Mouse (Mus musculus) erythroblast, embryonic 14.5 days (primary cell): Measurements from ENCODE around the gene Kif1b. TPM values are rescaled to one million over a fixed set of nuclear protein-coding genes. Genes with fewer than 3 reads are reported as not detected.

Experiments used
- H3K27me3 ChIP-seq: 2 replicates; pipeline ENCODE4 v1.6.1; 2012; ENCODE audit warnings: inconsistent platforms; ENCODE audit not compliant: control insufficient read depth
- H3K36me3 ChIP-seq: 2 replicates; pipeline ENCODE4 v1.6.1; 2012; ENCODE audit warnings: mild to moderate bottlenecking, inconsistent platforms; ENCODE audit not compliant: control insufficient read depth
- H3K4me1 ChIP-seq: 2 replicates; pipeline ENCODE4 v1.6.1; 2012; ENCODE audit warnings: inconsistent platforms; ENCODE audit not compliant: control insufficient read depth
- H3K4me3 ChIP-seq: replicated peaks from 2 replicates; pipeline ENCODE3; 2012; ENCODE audit warnings: moderate library complexity, mild to moderate bottlenecking, inconsistent platforms
- H3K9me3 ChIP-seq: 2 replicates; pipeline ENCODE4 v1.6.1; 2012; ENCODE audit warnings: low read length, inconsistent platforms, mixed read lengths; ENCODE audit not compliant: control insufficient read depth
- GATA1 ChIP-seq: IDR thresholded peaks from 2 replicates; pipeline ENCODE4 v1.6.1; 2012; ENCODE audit warnings: low read length, inconsistent platforms, mixed read lengths
- TAL1 ChIP-seq: IDR thresholded peaks from 3 replicates; pipeline ENCODE4 v1.6.1; 2012; ENCODE audit warnings: low read length, inconsistent platforms, mixed read lengths
- polyA plus RNA-seq: library from polyadenylated mRNA; stranded (reverse); fragments of >175 nt; gene quantifications from 2 replicates; pipeline ENCODE4 v1.2.3, GENCODE M21; 2012

The Kif1b gene
- polyA plus RNA-seq: 0.02 TPM in 1 of 2 replicates, not detected in the other

DNA sequence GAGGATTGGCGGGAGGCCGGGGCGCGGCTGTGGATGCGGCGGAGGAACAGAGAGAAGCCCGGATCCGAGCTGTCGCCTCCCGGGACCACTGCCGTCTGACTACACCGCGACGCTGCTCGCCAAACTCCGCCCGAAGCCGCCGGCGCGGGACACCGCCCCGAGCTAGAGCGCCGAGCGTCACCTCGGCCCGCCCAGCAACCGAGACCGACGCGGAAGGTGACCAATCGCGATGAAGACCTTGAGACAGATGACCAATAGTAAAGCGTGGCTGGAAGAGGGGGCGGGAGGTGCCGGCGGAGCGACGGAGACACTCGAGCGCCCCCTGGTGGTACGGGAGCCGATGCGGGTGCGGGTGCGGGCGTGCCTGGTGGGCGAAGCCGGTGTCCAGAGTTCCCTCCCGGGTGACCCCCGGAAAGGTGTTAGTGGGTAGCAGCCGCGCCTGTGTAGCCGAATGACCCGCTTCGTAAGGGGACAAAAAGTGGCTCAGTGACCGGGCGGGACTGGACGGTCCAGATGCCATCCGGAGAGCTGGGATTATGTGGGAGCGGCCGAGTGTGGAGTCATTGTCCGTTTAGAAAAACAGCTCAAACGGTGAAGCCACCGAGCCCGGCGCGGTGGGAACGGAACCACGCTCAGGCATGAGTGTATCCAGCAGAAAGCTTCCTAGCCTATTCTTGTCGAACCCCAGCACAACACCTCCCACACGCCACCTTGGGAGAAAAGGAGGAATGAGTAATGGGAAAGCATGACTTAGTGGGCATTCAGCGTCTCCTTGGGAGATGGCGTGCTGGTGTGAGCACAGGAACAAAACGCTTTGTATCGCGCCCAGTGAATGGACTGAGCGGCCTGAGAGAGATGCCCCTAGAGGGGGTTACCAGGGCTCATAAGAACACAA, at the start of gene Kif1b:
TSS of gene Kif1b (minus strand) at position 98 of the 895 bp plus-strand sequence.
- TF ChIP-seq TAL1: no peak

GRCm38 (mm10) chr4:149354671-149355070, 47.2 kb upstream of the Kif1b start:
- Histone ChIP-seq H3K9me3 (no peaks in the 10 kb centered on the region), H3K27me3 (no peaks in the 10 kb centered on the region), H3K4me3 (no peak overlapping the region), H3K36me3 (peaks cover 94% of the 10 kb centered on the region), H3K4me1 (no peaks in the 10 kb centered on the region)
- TF ChIP-seq GATA1: no peak

More for the DNA sequence above, at the start of gene Kif1b:
- Histone ChIP-seq H3K36me3 (no peaks in the 10 kb centered on the region), H3K27me3 (peaks cover 54% of the 10 kb centered on the region), H3K4me3 (peak within 1 kb of the TSS; percentile 76), H3K4me1 (peaks cover 21% of the 10 kb centered on the region), H3K9me3 (no peaks in the 10 kb centered on the region; the same call in 1 of the 2 replicates)

DNA sequence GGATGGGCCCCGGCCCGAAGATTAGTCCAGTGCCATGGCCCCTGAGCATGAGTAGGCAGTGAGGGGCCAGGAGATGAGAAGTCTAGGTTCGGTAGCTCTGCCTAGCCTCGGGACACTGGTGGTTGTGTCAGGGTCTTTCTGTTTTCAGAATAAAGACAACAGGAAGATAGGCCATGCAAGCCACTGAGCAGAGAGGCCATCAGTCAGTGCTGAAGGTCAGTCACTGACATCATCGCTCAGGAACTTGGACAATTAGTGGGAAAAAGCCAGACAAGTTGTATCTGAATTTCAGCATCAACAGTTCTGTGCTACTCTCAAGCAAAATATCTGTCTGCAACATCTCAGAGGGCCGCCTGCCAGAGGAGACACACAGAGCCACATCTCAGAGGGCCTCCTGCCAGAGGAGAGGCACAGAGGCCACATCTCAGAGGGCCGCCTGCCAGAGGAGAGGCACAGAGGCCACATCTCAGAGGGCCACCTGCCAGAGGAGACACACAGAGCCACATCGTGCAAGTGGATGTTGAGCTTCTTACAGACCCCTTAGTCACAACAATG, 44.2 kb upstream of the Kif1b start:
- no peaks in the 10 kb centered on the region for H3K27me3 ChIP-seq
- H3K36me3 ChIP-seq: peaks cover 93% of the 10 kb centered on the region
- H3K4me1 ChIP-seq: no peaks in the 10 kb centered on the region
- no peak for TF ChIP-seq TAL1
- no peak for TF ChIP-seq GATA1
- H3K9me3 ChIP-seq: no peaks in the 10 kb centered on the region
- H3K4me3 ChIP-seq: no peak overlapping the region

DNA sequence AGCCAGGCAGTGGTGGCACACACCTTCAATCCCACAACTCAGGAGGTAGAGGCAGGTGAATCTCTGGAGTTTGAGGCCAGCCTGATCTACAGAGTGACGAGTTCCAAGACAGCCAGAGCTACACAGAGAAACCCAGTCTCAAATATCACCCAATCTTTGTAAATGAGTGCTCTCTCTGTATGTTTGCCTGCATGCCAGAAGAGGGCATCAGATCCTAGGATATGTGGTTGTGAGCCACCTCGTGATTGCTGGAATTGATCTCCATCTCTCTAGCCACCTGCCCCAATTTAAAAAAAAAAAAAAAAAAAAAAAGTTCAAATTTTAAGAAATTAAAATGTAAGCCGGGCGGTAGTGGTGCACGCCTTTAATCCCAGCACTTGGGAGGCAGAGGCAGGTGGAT, 41.5 kb upstream of the Kif1b start:
- no peaks in the 10 kb centered on the region for H3K27me3 ChIP-seq
- no peaks in the 10 kb centered on the region for H3K4me1 ChIP-seq
- TF ChIP-seq GATA1 (no peak), TAL1 (no peak)
- H3K9me3 ChIP-seq: no peaks in the 10 kb centered on the region
- peaks cover 89% of the 10 kb centered on the region for H3K36me3 ChIP-seq
- H3K4me3 ChIP-seq: no peak overlapping the region

GRCm38 (mm10) chr4:149345873-149346272, 38.4 kb upstream of the Kif1b start:
- Histone ChIP-seq H3K9me3 (no peaks in the 10 kb centered on the region), H3K36me3 (peaks cover 86% of the 10 kb centered on the region), H3K27me3 (no peaks in the 10 kb centered on the region), H3K4me3 (no peak overlapping the region), H3K4me1 (no peaks in the 10 kb centered on the region)
- TF ChIP-seq TAL1 (no peak), GATA1 (no peak)

DNA sequence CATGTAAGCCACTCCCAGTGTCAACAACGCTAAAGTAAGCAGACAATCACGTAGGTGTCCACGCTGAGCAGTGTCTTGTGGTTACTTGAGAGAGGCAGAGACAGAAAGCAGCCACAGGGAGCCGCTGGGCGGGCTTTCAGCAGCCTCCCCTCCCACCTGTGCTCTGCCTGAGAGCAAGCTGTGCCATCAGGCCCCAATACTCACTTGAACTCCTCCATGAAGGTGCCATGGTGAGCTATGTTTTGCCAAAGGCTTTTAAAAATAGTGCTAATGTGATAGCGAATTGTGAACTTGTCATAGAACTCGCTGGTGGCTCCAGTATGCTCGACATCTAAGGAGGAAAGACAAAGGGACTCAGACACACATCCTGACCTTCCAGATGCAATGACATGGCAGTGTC, 36.8 kb upstream of the Kif1b start:
- H3K27me3 ChIP-seq: no peaks in the 10 kb centered on the region
- H3K36me3 ChIP-seq: peaks cover 85% of the 10 kb centered on the region
- peaks cover 6% of the 10 kb centered on the region for H3K4me1 ChIP-seq
- no peaks in the 10 kb centered on the region for H3K9me3 ChIP-seq
- no peak overlapping the region for H3K4me3 ChIP-seq
- TF ChIP-seq GATA1: no peak
- no peak for TF ChIP-seq TAL1

GRCm38 (mm10) chr4:149340680-149341079, 33.2 kb upstream of the Kif1b start:
- Histone ChIP-seq H3K9me3 (no peaks in the 10 kb centered on the region), H3K36me3 (peaks cover 79% of the 10 kb centered on the region), H3K27me3 (no peaks in the 10 kb centered on the region), H3K4me3 (no peak overlapping the region), H3K4me1 (peaks cover 6% of the 10 kb centered on the region)
- TF ChIP-seq GATA1: no peak
- TF ChIP-seq TAL1: no peak

GRCm38 (mm10) chr4:149339426-149340214, 32.1 kb upstream of the Kif1b start:
- peaks cover 82% of the 10 kb centered on the region for H3K36me3 ChIP-seq
- no peak for TF ChIP-seq TAL1
- TF ChIP-seq GATA1: no peak
- peaks cover 6% of the 10 kb centered on the region for H3K4me1 ChIP-seq
- no peak overlapping the region for H3K4me3 ChIP-seq
- H3K27me3 ChIP-seq: no peaks in the 10 kb centered on the region
- H3K9me3 ChIP-seq: no peaks in the 10 kb centered on the region

DNA sequence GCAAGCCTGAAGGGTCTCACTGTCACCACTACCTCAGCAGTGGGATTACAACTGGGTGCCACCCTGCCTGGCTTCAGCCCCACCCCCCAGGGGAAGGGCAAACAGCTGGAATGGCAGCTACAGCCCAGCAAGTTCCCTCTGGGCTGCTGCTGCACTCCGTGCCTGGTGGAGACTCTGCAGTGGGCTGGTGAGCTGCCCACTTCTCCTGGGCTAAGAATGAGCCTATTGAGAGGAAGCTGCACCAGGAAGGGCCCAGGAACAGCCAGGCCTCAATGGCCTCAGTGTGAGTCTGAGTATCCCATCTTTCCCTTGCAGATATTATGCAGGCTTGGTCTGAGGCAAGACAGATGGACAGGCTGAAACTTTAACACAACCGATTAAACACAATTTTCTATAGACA, 30.6 kb upstream of the Kif1b start:
- Histone ChIP-seq H3K4me3 (no peak overlapping the region), H3K36me3 (peaks cover 82% of the 10 kb centered on the region), H3K4me1 (peaks cover 6% of the 10 kb centered on the region), H3K27me3 (no peaks in the 10 kb centered on the region), H3K9me3 (no peaks in the 10 kb centered on the region)
- TF ChIP-seq GATA1 (no peak), TAL1 (no peak)
